Mouse (Mus musculus) midbrain, embryonic 11.5 days (tissue): ENCODE data around the gene Pdzd2. TPM values are rescaled to one million over a fixed set of nuclear protein-coding genes. Genes with fewer than 3 reads are reported as not detected.

Experiments used
- ATAC-seq: fragments of 200-750 bp; cut with Nextera tagmentation; 2 replicates; pipeline ENCODE4 v1.8.0; 2017; ENCODE audit warnings: moderate TSS enrichment, moderate library complexity; ENCODE audit not compliant: low FRiP score
- DNase-seq: peaks from one replicate; pipeline ENCODE4 v3.0.0; 2015; ENCODE audit warnings: low spot score; ENCODE audit errors: missing footprints
- H3K27ac ChIP-seq: fragments of 300-500 bp; sonication (generic); 2 replicates; pipeline ENCODE4 v1.5.1; 2014; ENCODE audit warnings: low read depth, low read length
- H3K27me3 ChIP-seq: fragments of 300-500 bp; sonication (generic); 2 replicates; pipeline ENCODE4 v1.6.1; 2014; ENCODE audit warnings: mild to moderate bottlenecking, low read length, moderate library complexity, mixed read lengths; ENCODE audit not compliant: control insufficient read depth, insufficient read depth
- H3K36me3 ChIP-seq: fragments of 300-500 bp; sonication (generic); 2 replicates; pipeline ENCODE4 v1.6.1; 2014; ENCODE audit warnings: mild to moderate bottlenecking, low read length, moderate library complexity, mixed read lengths; ENCODE audit not compliant: control insufficient read depth, insufficient read depth
- H3K4me1 ChIP-seq: fragments of 300-500 bp; sonication (generic); 2 replicates; pipeline ENCODE4 v1.6.1; 2014; ENCODE audit warnings: low read length; ENCODE audit not compliant: control insufficient read depth, insufficient read depth
- H3K4me2 ChIP-seq: fragments of 300-500 bp; sonication (generic); 2 replicates; pipeline ENCODE4 v1.6.1; 2014; ENCODE audit warnings: mild to moderate bottlenecking, moderate library complexity
- H3K4me3 ChIP-seq: fragments of 300-500 bp; sonication (generic); 2 replicates; pipeline ENCODE4 v1.5.1; 2014; ENCODE audit warnings: low read depth, low read length
- H3K9ac ChIP-seq: fragments of 300-500 bp; sonication (generic); 2 replicates; pipeline ENCODE4 v1.6.1; 2014; ENCODE audit warnings: low read length
- H3K9me3 ChIP-seq: fragments of 300-500 bp; sonication (generic); 2 replicates; pipeline ENCODE4 v1.6.1; 2016; ENCODE audit warnings: low read length; ENCODE audit not compliant: control insufficient read depth
- WGBS: fragments of 180-500 bp; shearing (Covaris S2); extraction: QIAGEN DNeasy Blood & Tissue Kit; methylation state at CpG from one replicate; pipeline ENCODE4 v1.1.7; 2014; 5-methylcytosine and 5-hydroxymethylcytosine counted together
- polyA plus RNA-seq: library from polyadenylated mRNA; unstranded; fragments of >200 nt; fragmentation: Nextera tagmentation; extraction: Ambion mirVana; gene quantifications from 2 replicates; pipeline ENCODE4 v1.2.1, GENCODE M21; 2014

Pdzd2 gene
- polyA plus RNA-seq, 1 experiment from 2014 or later, result 5.2 TPM

- DNase-seq (no peak), ATAC-seq (0 out of 2 replicates have a peak, but pooled peaks have one; percentile 28)
- Histone ChIP-seq H3K9me3 (no peaks in the 10 kb centered on the region), H3K4me2 (no peak overlapping the region), H3K9ac (no peak overlapping the region), H3K27me3 (no peaks in the 10 kb centered on the region), H3K4me3 (no peak overlapping the region), H3K4me1 (peaks cover 2% of the 10 kb centered on the region; the same call in 1 of the 2 replicates), H3K27ac (no peak overlapping the region), H3K36me3 (no peaks in the 10 kb centered on the region)
- 75% methylated on average over 1 of the region's 1 CpGs for WGBS
Measured at GRCm38 (mm10) chr15:12432320-12432719, 307.4 kb downstream of the Pdzd2 start.

- H3K9ac ChIP-seq, result no peak overlapping the region
- no peak overlapping the region for H3K4me2 ChIP-seq
- H3K4me3 ChIP-seq, result no peak overlapping the region
- peaks cover 2% of the 10 kb centered on the region; the same call in 1 of the 2 replicates for H3K4me1 ChIP-seq
- H3K9me3 ChIP-seq, result no peaks in the 10 kb centered on the region
- H3K27me3 ChIP-seq, result no peaks in the 10 kb centered on the region
- H3K27ac ChIP-seq, result no peak overlapping the region
- no peaks in the 10 kb centered on the region for H3K36me3 ChIP-seq
- no peak for DNase-seq
- no peak for ATAC-seq
- WGBS, result 77% methylated on average over 7 of the region's 7 CpGs
Measured at GRCm38 (mm10) chr15:12431684-12432083, 308.0 kb downstream of the Pdzd2 start.

GRCm38 (mm10) chr15:12431188-12431587 lies 308.5 kb downstream of the Pdzd2 start:
- WGBS, result 90% methylated on average over 3 of the region's 3 CpGs
- Histone ChIP-seq H3K4me3 (no peak overlapping the region), H3K27me3 (no peaks in the 10 kb centered on the region), H3K4me2 (no peak overlapping the region), H3K27ac (no peak overlapping the region), H3K9me3 (no peaks in the 10 kb centered on the region), H3K9ac (no peak overlapping the region), H3K4me1 (peaks cover 2% of the 10 kb centered on the region; the same call in 1 of the 2 replicates), H3K36me3 (no peaks in the 10 kb centered on the region)
- DNase-seq (no peak), ATAC-seq (no peak)

GRCm38 (mm10) chr15:12430670-12431069 lies 309.1 kb downstream of the Pdzd2 start:
- Histone ChIP-seq H3K4me2 (no peak overlapping the region), H3K4me3 (no peak overlapping the region), H3K4me1 (peaks cover 2% of the 10 kb centered on the region; the same call in 1 of the 2 replicates), H3K27me3 (no peaks in the 10 kb centered on the region), H3K36me3 (no peaks in the 10 kb centered on the region), H3K27ac (no peak overlapping the region), H3K9me3 (no peaks in the 10 kb centered on the region), H3K9ac (no peak overlapping the region)
- DNase-seq (no peak), ATAC-seq (no peak)
- WGBS, result 58% methylated on average over 4 of the region's 4 CpGs

GRCm38 (mm10) chr15:12429572-12430431 lies 309.9 kb downstream of the Pdzd2 start:
- ATAC-seq, result no peak
- Histone ChIP-seq H3K27ac (no peak overlapping the region), H3K4me2 (no peak overlapping the region), H3K9ac (no peak overlapping the region), H3K4me3 (no peak overlapping the region), H3K4me1 (peaks cover 2% of the 10 kb centered on the region; the same call in 1 of the 2 replicates), H3K36me3 (no peaks in the 10 kb centered on the region), H3K9me3 (no peaks in the 10 kb centered on the region), H3K27me3 (no peaks in the 10 kb centered on the region)
- WGBS, result 82% methylated on average over 7 of the region's 7 CpGs
- DNase-seq, result no peak

- H3K4me1 ChIP-seq, result peaks cover 2% of the 10 kb centered on the region; the same call in 1 of the 2 replicates
- H3K27me3 ChIP-seq, result no peaks in the 10 kb centered on the region
- no peaks in the 10 kb centered on the region for H3K9me3 ChIP-seq
- H3K4me3 ChIP-seq, result no peak overlapping the region
- WGBS, result 81% methylated on average over 6 of the region's 6 CpGs
- H3K27ac ChIP-seq, result no peak overlapping the region
- DNase-seq, result no peak
- H3K4me2 ChIP-seq, result no peak overlapping the region
- no peak overlapping the region for H3K9ac ChIP-seq
- no peaks in the 10 kb centered on the region for H3K36me3 ChIP-seq
- ATAC-seq, result no peak
Measured at GRCm38 (mm10) chr15:12427818-12428217, 311.9 kb downstream of the Pdzd2 start.

- Histone ChIP-seq H3K27me3 (no peaks in the 10 kb centered on the region), H3K4me3 (no peak overlapping the region), H3K4me1 (peaks cover 2% of the 10 kb centered on the region; the same call in 1 of the 2 replicates), H3K9me3 (no peaks in the 10 kb centered on the region), H3K27ac (no peak overlapping the region), H3K9ac (no peak overlapping the region), H3K36me3 (no peaks in the 10 kb centered on the region), H3K4me2 (no peak overlapping the region)
- ATAC-seq (no peak), DNase-seq (no peak)
- WGBS, result 87% methylated on average over 6 of the region's 6 CpGs
Measured at GRCm38 (mm10) chr15:12426342-12426741, 313.4 kb downstream of the Pdzd2 start.

- WGBS, result 44% methylated on average over 13 of the region's 13 CpGs
- H3K27ac ChIP-seq, result no peak overlapping the region
- peak; percentile 30; the same call in 1 of the 2 replicates for ATAC-seq
- H3K4me2 ChIP-seq, result no peak overlapping the region
- H3K36me3 ChIP-seq, result no peaks in the 10 kb centered on the region
- no peaks in the 10 kb centered on the region for H3K27me3 ChIP-seq
- no peak overlapping the region for H3K9ac ChIP-seq
- no peaks in the 10 kb centered on the region for H3K9me3 ChIP-seq
- no peak for DNase-seq
- peaks cover 2% of the 10 kb centered on the region; the same call in 1 of the 2 replicates for H3K4me1 ChIP-seq
- H3K4me3 ChIP-seq, result no peak overlapping the region
Measured at GRCm38 (mm10) chr15:12425049-12425627, 314.6 kb downstream of the Pdzd2 start.

GRCm38 (mm10) chr15:12424187-12424586 lies 315.5 kb downstream of the Pdzd2 start:
- 55% methylated on average over 5 of the region's 5 CpGs for WGBS
- Histone ChIP-seq H3K4me3 (no peak overlapping the region), H3K9me3 (no peaks in the 10 kb centered on the region), H3K4me1 (peaks cover 2% of the 10 kb centered on the region; the same call in 1 of the 2 replicates), H3K4me2 (no peak overlapping the region), H3K27ac (no peak overlapping the region), H3K36me3 (no peaks in the 10 kb centered on the region), H3K9ac (no peak overlapping the region), H3K27me3 (no peaks in the 10 kb centered on the region)
- no peak for ATAC-seq
- no peak for DNase-seq
